Mouse (Mus musculus): ENCODE measurements around the gene Chl1.

GRCm38 (mm10) chr6:103584224-103584623, 73.8 kb downstream of the Chl1 start:
- TF ChIP-seq CTCF (IDR thresholded peaks at IDR 0.05; ENCODE audit: low read depth) (no peak), EP300 (optimal IDR thresholded peaks at IDR 0.05) (no peak)
